ENCODE assay signal across 8 mouse cellular contexts in the genomic region with DNA sequence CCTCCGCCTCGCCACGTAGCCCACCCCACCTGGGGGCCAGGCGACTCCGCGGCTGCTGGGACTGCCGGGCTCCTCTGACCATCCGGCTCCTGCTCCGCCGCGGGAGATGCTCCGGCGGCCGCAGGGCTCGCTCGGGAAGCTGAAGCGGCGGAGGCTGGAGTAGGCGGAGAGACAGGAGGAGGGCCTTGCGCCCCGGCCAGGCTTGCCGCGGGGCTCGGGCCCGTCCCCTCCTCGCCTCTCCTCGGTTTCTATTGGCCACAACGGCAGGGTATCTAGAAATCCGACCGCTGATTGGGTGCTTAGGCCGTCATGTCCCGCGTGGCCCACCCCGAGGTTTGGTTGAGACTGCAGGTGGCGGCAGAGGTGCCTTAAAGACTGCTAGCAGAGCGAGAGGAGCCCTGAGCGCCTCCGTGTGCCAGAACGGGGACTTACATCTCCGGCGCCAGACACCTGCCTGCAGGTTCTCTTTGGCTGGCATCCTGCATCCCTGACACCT. TPM values are rescaled to one million over a fixed set of nuclear protein-coding genes. Genes with fewer than 3 reads are reported as not detected.
DNase-seq lines count a peak whose midpoint lies in the region; ATAC-seq lines count a peak whose summit lies in the region.

A gene (minus strand): TSS at position 174 of the 496 bp plus-strand sequence.

- peak; percentile 94 to 97 for DNase-seq in B cell, adult 2 months
- peak; percentile 100 for DNase-seq in brain, adult 2 months (ENCODE audit: low read depth, low spot score)
- peak; percentile 99 for DNase-seq in heart, embryonic 10.5 days (ENCODE audit: low spot score)
- peak; percentile 97 for DNase-seq in liver
- peak; percentile 97 for DNase-seq in spleen, postnatal 4 days (ENCODE audit: low spot score in 2 of 2)

- H3K4me2 ChIP-seq in kidney, embryonic 15.5 days = peak within 1 kb of the TSS; percentile 74

- H3K9me3 ChIP-seq in heart, embryonic 10.5 days = no peaks in the 10 kb centered on the region
- H3K9me3 ChIP-seq in kidney, embryonic 15.5 days (replicated peaks) = no peaks in the 10 kb centered on the region

- no peaks in the 10 kb centered on the region for H3K36me3 ChIP-seq in heart, embryonic 10.5 days
- peaks cover 3% of the 10 kb centered on the region; the same call in 1 of the 2 replicates for H3K36me3 ChIP-seq in kidney, embryonic 15.5 days

- peaks cover 12% of the 10 kb centered on the region; the same call in 1 of the 2 replicates for H3K4me1 ChIP-seq in heart, embryonic 10.5 days
- H3K4me1 ChIP-seq in kidney, embryonic 15.5 days = peaks cover 10% of the 10 kb centered on the region

- no peaks in the 10 kb centered on the region for H3K27me3 ChIP-seq in heart, embryonic 10.5 days (ENCODE audit: insufficient read depth, poor library complexity, severe bottlenecking)
- no peaks in the 10 kb centered on the region for H3K27me3 ChIP-seq in kidney, embryonic 15.5 days

- H3K9ac ChIP-seq in kidney, embryonic 15.5 days = peak within 1 kb of the TSS; percentile 85

- peak within 1 kb of the TSS; percentile 92 for H3K4me3 ChIP-seq in heart, embryonic 10.5 days
- H3K4me3 ChIP-seq in kidney, embryonic 15.5 days (replicated peaks) = peak within 1 kb of the TSS; percentile 80

- WGBS in heart, embryonic 10.5 days = under 1% methylated on average over 41 of the region's 41 CpGs
- under 1% methylated on average over 41 of the region's 41 CpGs for WGBS in kidney, embryonic 15.5 days

- peak within 1 kb of the TSS; percentile 93 for H3K27ac ChIP-seq in heart, embryonic 10.5 days
- peak within 1 kb of the TSS; percentile 95 for H3K27ac ChIP-seq in kidney, embryonic 15.5 days

- ATAC-seq in erythroblast, adult 5-6 weeks (replicated peaks; ENCODE audit: low FRiP score, poor library complexity, severe bottlenecking) = peak; percentile 99
- ATAC-seq in kidney, embryonic 15.5 days (replicated peaks; ENCODE audit: low FRiP score) = peak; percentile 100
- ATAC-seq in monocyte, adult 5-6 weeks (replicated peaks; ENCODE audit: insufficient number of reproducible peaks, low FRiP score, low TSS enrichment, poor library complexity, severe bottlenecking) = peak; percentile 99

RNA-seq across cellular contexts. Expression of the gene that starts here (rescaled TPM):
- 4.2 and 6.7 TPM in 2 replicates for total RNA-seq in erythroblast, adult 5-6 weeks (2015; ENCODE audit: low replicate concordance)
- 3.8 and 11.4 TPM in 2 replicates for total RNA-seq in erythroblast, adult 5-6 weeks (2017; ENCODE audit: low replicate concordance)
- polyA plus RNA-seq in heart, embryonic 10.5 days (2016; fragmentation: Nextera tagmentation; extraction: Ambion mirVana) = 7.1 and 7.3 TPM in 2 replicates
- 10.1 and 10.7 TPM in 2 replicates for polyA plus RNA-seq in kidney, embryonic 15.5 days (2015; fragmentation: Nextera tagmentation; extraction: Ambion mirVana)
- total RNA-seq in monocyte, adult 5-6 weeks (2017) = 4.5 to 12.5 TPM (median 12.3 TPM) in 3 replicates

Comparison
In these comparisons a context has a peak if more than half of its experiments do, and no peak if none do; other contexts are left out.
1. Peak in every context shown above with its lines: DNase-seq, ATAC-seq, H3K4me3 ChIP-seq and H3K27ac ChIP-seq.